Mouse (Mus musculus): ENCODE measurements at regions not wholly inside any gene's neighbourhood (a gene's known extent, or its start where the extent isn't known, plus 50 kb on each side); places are given as distances from the start of the nearest gene placed in this dataset.

DNA sequence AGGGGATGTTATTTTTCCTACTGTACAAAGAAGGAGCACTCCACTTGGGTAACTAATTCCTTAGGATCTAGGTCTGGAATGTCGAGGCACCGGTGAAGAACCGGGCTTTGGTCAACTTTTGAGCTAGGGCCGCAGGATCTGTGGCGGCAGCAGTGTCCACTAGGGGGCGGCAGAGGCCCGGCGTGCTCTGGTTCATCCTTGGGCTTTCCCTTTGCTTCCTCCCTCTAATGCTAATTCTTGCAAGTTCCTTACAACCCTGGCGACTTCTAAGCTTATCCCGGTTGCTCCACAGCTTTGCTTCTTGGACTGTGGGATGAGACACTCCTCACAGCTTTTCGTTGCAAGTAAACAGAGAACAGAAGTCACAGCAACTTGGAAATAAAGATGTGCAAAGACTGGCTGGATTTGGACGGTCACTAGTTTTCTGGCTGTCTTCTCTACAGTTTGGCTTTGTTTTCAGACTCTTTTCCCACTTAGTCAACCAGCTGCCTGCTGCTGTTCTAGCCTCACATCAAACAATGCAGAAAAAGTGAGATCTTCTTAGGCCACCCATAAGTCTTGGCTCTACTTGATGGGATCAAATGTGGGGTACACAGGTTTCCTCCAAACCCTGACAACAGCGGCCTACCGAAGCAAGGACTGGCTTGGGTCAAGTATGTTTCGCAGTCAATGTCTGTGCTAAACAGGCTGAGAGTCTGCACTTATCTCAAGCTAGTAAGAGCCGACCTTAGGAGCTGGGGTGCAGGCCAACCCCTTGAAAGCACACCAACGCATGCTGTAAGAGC is 51.2 kb upstream of the Tmem72 start:
- DNase-seq, result peak; percentile 92

DNA sequence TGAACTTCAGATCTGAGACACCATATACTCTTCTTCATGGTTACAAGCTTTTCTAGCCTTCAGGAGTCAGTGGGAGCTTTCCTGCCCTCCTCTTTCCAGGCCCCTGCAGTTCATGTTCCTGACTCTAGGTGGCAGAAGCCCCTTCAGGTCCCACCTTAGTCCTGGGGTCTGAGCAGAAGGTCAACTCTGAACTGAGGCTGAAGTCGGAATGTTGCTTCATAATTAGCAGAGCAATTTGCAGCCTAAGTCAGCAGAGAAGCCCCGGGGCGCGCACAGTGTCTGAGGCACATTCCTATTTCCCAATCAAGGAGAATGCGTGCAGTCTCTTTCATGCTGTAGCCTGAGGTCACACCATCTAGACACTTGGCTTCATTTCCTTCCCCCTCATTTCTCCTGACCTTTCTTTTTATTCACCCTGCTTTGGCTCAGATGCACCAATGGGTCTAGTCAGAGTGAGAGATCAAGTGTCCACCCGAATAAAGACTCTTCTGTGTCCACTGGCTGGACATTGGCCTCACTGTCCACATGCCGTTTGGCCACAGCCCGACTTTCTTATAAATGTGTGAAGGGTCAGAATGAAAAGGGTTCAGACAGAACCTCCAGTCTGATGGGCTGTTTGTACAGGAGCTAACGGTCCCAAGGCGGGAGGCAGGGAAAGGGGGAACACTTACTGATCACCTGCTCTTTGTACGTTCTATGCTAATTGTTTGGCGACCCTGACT is 58.4 kb upstream of the Tmem72 start:
- DNase-seq, result peak; percentile 64

DNA sequence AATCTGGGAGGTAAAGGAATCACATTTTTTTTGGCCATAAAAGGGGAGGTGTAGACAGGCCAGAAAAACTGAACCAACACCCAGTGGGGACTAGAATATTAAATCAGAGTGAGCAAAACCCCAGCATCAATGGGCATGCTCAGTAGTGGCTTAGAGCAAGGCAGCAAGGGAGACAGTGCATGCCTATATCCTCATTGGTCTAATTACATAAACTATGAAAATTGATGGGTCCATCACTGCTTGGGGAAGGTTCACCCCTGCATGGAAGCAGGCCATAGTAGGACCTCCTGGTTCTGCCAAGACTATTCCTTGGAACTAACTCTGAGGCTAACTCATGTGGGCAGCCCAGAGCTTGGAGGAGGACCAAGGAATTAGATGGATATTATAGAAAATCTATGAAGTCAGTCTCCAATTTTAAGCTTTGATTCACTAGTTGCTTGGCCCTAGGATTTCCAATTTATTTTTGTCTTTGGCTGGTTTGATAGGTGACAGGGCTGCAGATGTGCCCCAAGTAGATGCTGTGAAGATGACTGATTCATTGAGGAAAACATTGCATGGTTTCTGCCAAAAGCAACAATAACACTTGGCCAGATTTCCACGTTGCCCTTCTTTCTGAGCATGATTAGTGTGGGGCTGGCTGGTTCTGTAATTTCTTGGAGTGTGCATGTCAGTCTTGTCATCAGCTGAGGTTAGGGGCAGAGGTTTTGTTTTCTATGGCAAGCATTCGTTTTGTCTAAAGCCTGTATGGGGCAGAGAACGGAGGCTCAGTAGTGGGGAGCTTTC is 70.0 kb upstream of the Tmem72 start:
- DNase-seq, result no peak

- no peak for DNase-seq
These were observed 76.7 kb upstream of the Tmem72 start for GRCm38 (mm10) chr6:116793321-116793960.

- DNase-seq, result no peak
These were observed 77.2 kb upstream of the Tmem72 start for GRCm38 (mm10) chr6:116793961-116794336.

DNA sequence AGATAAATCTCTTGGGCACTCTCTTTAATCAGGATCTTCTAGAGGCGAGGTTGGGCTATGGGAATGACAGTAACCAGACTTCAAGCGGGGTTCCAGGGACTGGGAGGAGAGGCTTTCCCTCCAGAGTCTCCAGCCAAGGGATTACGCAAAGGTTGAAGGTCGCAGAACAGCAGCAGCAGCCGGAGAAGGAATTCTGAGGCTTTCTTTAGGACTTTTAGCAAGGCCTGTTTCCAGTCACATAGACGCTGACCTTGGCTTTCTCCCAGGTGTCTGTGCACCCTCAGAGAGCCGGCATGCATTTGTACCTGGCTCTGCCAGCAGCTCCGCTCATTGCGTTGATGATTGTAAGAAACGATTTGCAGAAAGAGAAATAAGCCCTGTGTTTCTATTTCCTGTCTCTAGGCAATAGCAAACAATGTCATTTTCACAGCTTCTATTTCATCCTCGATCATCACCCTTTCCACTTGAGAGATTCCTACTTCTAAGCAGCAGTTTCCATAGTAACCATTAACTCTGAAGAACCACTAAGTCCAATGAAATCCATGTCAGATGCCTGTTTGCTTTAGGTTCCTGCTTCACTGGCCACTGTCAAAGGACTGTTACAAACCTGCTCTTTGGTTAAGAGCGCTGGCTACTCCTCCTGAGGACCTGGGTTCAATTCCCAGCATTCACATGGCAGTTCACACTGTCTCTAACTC is 104.7 kb upstream of the Tmem72 start:
- DNase-seq, result no peak

DNA sequence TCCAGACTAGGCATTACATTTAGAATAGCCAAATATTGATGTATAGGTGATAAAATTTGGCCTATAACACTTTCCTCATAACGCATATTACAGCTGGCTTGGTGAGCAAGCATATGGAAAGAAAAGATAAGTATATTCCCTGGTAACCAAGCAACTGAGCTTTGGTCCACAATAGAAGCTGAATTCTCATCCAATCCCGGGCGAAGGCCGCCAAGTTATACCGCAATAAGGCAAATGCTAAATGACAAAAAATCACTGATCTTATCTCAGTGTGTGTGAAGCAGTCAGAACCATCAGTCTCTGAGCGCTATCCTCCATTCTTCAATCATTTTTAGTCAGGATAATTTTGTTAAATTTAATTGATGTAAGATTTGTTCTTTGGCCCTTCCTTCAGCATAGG is 105.9 kb upstream of the Tmem72 start:
- DNase-seq, result no peak

- no peak for DNase-seq
These were observed 108.9 kb upstream of the Tmem72 start for GRCm38 (mm10) chr6:116825628-116826027.

GRCm38 (mm10) chr6:116829341-116829740 is 112.6 kb upstream of the Tmem72 start:
- DNase-seq, result peak; percentile 52

DNA sequence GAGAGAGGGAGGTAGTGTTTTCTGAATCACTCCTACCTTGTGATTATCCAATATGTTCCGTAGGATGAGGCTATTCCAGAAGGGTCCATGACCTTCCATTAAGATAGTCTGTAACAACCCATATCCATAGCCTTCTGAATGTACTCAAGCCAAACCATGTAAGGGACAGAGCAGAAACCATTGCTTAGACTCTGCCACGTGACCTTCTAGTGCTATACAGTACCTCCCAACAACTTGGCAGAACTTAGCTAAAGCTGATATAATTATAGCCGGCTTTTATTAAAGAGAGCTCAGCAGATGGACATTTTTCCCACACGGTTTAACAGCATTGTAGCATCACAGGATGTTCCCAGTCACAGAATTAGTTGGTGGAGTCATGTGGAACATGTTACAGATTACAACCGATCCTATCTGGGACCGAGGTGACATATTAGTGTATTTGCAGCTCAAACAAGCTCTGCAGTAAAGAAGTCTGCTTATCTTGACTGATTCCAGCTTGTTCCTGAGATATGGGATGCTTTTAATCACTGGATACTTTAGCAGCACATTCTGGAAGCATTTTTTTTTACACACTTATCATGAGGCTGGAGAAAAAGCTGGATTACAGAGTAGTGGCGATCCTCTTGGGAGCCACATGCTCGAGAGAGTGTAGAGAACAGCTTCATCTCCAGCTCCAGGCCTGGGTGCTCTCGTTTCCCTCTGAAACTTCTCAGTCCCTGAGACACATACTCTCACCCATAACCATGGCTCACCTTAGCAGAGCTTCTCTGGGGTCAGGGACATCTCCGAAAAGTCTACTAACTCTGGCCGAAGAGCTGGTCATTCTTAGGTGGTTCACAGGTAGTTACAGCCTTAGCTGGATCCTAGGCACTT is 129.5 kb upstream of the Tmem72 start:
- DNase-seq, result no peak

DNA sequence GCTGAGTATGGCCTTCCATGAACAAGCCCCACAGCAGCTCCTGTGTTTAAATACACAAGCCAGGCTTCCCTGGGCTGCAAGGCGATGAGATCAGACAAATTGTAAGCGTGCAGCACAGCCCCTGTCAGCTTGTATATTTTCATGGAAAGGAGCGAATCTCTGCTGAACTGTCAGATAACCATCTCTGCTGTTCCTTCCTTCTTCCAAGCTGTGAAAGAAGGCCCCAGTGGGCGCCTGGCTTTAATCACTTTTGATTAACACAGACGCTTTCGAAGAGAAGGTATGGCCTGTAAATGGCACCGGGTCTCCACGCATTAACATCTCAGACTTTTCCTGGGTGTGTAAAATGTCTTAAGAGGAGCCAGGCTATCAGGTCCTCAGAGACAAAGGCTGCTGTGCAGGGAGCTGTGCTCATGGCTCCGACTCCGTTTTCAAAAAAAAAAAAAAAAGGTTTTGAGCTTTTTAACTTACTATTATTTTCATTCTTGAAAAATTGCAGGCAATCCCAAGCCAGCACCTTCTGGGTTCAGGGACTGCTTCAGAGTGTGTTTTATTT is 131.9 kb upstream of the Tmem72 start:
- no peak for DNase-seq

DNA sequence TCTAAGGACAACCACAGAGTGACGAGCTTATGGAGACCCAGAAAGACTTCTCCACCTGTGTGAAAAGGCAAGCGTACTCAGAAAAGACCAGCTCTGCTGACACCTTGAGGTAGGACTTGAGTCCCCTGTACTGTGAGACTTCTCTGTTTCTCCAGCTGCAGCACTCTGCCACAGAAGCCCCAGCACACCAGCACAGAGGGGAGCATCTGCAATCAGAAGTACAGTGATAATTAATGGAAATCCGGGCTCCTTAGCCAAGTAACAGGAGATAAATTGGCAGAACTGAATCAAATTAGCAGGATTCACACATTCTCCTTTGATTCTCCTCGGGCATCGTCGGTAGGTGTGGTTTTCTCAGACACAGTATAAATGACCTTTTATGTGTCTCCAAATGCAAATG is 137.3 kb upstream of the Tmem72 start:
- no peak for DNase-seq

DNA sequence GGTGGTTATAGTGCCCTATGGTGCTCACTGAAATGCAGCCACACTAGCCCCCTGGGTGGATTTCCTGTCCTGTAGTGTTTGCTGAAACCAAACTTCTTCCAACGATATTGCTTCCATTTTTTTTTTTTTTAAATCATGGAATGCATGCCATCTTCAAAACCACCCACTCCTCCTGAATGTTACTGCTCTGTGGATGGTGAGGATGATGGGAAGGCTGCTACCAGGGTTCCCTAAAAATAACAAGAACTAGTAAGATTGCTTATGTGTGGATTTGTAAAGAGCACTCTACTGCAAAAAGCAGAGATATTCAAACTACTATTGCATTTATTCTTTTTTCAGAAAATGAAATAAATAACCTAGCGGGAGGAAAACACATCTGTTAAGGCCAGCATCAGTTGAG is 139.4 kb upstream of the Tmem72 start:
- DNase-seq, result no peak

DNA sequence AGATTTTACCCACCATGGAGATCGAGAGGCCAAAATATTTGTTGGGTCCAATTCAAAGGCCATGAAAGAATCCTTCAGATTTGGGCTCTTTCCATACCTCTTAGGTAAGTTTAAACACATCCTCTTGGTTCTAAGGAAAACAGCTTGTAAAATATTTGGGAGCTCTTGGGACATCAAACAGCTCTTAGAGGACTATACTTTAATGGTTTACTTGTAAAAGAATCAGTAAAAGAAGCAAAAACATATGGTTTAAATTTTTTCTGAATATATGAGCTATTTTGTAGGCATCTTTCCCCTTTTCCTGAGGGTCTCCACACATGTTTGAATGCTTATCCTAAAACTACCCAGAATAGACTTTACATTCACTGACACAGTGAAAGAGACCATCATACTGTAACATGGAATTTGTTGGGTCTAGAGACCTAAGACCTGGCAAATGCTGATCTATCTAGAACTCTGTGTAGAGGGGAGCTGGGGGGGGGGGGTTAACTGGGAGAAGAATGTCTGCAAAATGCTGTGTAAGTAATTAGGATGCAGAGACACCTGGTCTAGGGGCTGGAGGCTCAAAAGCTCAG is 140.3 kb upstream of the Tmem72 start:
- no peak for DNase-seq

- DNase-seq, result no peak
These were observed 146.4 kb upstream of the Tmem72 start for GRCm38 (mm10) chr6:116863130-116863529.

DNA sequence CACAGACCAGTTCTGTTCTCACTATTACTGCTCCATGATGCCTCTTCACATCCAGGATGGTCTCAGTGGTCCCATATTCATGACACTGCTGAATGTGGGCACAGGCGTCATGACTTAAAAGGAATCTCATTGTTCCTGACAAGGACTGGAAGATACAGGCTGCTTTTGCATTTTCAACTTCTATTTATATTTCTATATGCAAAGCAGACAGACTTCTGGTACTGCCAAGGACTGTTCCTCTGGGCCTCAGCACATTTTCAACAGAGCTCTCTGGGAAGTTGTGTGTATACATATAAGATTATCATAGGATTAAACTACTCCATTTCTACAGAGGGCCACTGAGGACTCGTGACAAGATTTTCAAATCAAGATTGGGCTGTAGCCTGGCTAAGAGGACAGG is 146.9 kb upstream of the Tmem72 start:
- no peak for DNase-seq

GRCm38 (mm10) chr6:116893299-116893698 is 176.6 kb upstream of the Tmem72 start:
- DNase-seq, result no peak

DNA sequence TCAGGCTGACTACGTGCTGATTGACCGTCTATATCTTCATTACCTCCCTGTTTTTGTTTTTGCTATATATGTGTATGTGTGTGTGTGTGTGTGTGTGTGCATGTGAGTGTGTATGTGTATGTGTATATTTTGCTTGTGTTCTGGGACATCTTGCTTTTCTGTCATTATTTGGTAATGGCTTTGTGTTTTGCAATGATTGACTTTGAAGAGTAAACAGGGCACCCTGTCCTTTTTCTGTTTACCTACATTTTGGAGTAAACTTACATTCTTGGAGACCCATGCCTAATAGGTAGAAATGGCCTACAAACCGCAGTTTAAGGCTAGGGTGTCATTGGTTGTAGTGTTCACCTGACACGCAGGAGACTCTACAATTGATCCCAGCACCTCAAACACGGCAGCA is 177.5 kb upstream of the Tmem72 start:
- DNase-seq, result no peak

GRCm38 (mm10) chr6:116895114-116895513 is 178.4 kb upstream of the Tmem72 start:
- DNase-seq, result peak; percentile 25

DNA sequence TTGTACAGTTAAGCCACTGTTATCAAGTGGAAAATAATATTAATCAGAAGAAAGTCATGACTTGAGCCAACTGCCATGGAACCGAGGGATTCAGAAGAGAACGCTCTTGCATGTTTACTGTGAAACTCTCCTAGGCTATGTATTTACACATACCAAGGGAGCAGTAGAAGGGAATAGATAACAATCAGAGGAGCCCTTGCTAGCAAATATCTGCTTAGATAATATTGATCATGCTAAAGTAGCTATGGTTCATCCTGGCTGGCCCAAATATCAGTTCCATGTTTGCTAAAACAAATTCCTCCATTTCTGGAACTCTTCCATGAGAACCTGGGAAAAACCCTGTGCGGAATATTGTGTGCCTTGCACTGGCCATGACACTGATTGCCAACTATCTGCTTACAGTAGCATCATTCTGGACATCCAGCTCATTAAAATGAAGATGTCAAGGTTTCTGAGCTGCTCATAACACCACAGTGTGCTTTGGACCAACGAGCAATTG is 179.5 kb upstream of the Tmem72 start:
- no peak for DNase-seq
